ENCODE assay signal across 12 mouse cellular contexts in genomic region chr2:167415970-167416563, GRCm38 (mm10). TPM values are rescaled to one million over a fixed set of nuclear protein-coding genes. Genes with fewer than 3 reads are reported as not detected.
DNase-seq lines count a peak whose midpoint lies in the region; ATAC-seq and TF ChIP-seq lines count a peak whose summit lies in the region.
"Had no signal": no experiment of that assay in that cellular context is flagged by ENCODE, and none has a peak within 500 bp of the region (broad histone marks: within the 10 kb centered on the region; RNA-seq: fewer than 3 reads in every experiment).

No protein-coding gene starts in this region.

- H3K4me1 ChIP-seq in kidney, embryonic 14.5 days (ENCODE audit: control insufficient read depth, insufficient read depth, low read length) = no peaks in the 10 kb centered on the region
- H3K4me1 ChIP-seq in small intestine, adult 2 months (ENCODE audit: control insufficient read depth, insufficient read depth, insufficient read length, low read length) = peaks cover 20% of the 10 kb centered on the region

- DNase-seq in kidney, adult 18-20 months = peak; percentile 84
- peak; percentile 57 for DNase-seq in adrenal gland, adult 8-10 months
- peak; percentile 82 for DNase-seq in kidney, postnatal 14 days
- DNase-seq in cerebellum, postnatal 14 days = no peak
- no peak for DNase-seq in cerebellum, postnatal 10 days
- DNase-seq: layer of hippocampus, postnatal 36 days; spleen, adult 18-20 months had no signal

- H3K36me3 ChIP-seq in kidney, embryonic 14.5 days (ENCODE audit: control insufficient read depth, insufficient read depth, low read length) = no peaks in the 10 kb centered on the region
- H3K36me3 ChIP-seq in small intestine, adult 2 months (ENCODE audit: control insufficient read depth, insufficient read depth, low read length) = no peaks in the 10 kb centered on the region
- H3K36me3 ChIP-seq: hindbrain, embryonic 13.5 days; limb, embryonic 12.5 days had no signal

- no peak overlapping the region for H3K27ac ChIP-seq in kidney, embryonic 14.5 days (ENCODE audit: low read depth, low read length)
- H3K27ac ChIP-seq in small intestine, adult 2 months (ENCODE audit: insufficient read depth, low read depth, low read length) = peak overlapping the region; percentile 95
- H3K27ac ChIP-seq: hindbrain, embryonic 13.5 days; limb, embryonic 12.5 days had no signal

- ATAC-seq in kidney, embryonic 14.5 days (ENCODE audit: low FRiP score, low TSS enrichment) = no peak
- no peak for ATAC-seq in granulocyte monocyte progenitor cell, adult 5-6 weeks (replicated peaks; ENCODE audit: poor library complexity, severe bottlenecking)

- no peak overlapping the region for H3K9ac ChIP-seq in kidney, embryonic 14.5 days (ENCODE audit: low read depth, low read length)
- H3K9ac ChIP-seq: hindbrain, embryonic 13.5 days; limb, embryonic 12.5 days had no signal

- no peaks in the 10 kb centered on the region for H3K27me3 ChIP-seq in kidney, embryonic 14.5 days (ENCODE audit: control insufficient read depth, insufficient read depth, low read length)
- H3K27me3 ChIP-seq in small intestine, adult 2 months (ENCODE audit: control insufficient read depth, insufficient read depth, low read length) = no peaks in the 10 kb centered on the region
- H3K27me3 ChIP-seq: hindbrain, embryonic 13.5 days; limb, embryonic 12.5 days had no signal

- no peaks in the 10 kb centered on the region for H3K9me3 ChIP-seq in kidney, embryonic 14.5 days (ENCODE audit: control insufficient read depth, low read length)
- H3K9me3 ChIP-seq: hindbrain, embryonic 13.5 days had no signal

- peak; percentile 39; the same call in 1 of the 2 replicates for TF ChIP-seq POLR2A in small intestine, adult 2 months (IDR thresholded peaks at IDR 0.05; ENCODE audit: low read depth, low read length)

- no peak overlapping the region for H3K4me3 ChIP-seq in kidney, embryonic 14.5 days (ENCODE audit: low read length)
- no peak overlapping the region for H3K4me3 ChIP-seq in small intestine, adult 2 months (ENCODE audit: low read depth, low read length)
- H3K4me3 ChIP-seq: hindbrain, embryonic 13.5 days; limb, embryonic 12.5 days had no signal

- H3K4me2 ChIP-seq in kidney, embryonic 14.5 days (replicated peaks; ENCODE audit: low read depth, low read length) = no peak overlapping the region
- H3K4me2 ChIP-seq: hindbrain, embryonic 13.5 days; limb, embryonic 12.5 days had no signal

- 69% methylated on average over 9 of the region's 9 CpGs for WGBS in kidney, embryonic 14.5 days
- WGBS in small intestine, adult 2 months = 20% methylated on average over 9 of the region's 9 CpGs

- TF ChIP-seq CTCF in small intestine, adult 2 months (IDR thresholded peaks at IDR 0.05; ENCODE audit: extremely low read depth, insufficient read length, insufficient replicate concordance, low read depth, low read length) = no peak

RNA-seq across cellular contexts. Expression of gene Slc9a8, which starts 5.4 kb away (rescaled TPM):
- 15.3 and 28.6 TPM in 2 replicates for polyA plus RNA-seq in kidney, embryonic 14.5 days (2014; fragmentation: Nextera tagmentation; extraction: Ambion mirVana)
- total RNA-seq in adrenal gland, adult 8-10 months (2022) = 10 to 100 TPM; 39.8 to 87.3 (median 53.6) TPM
- polyA plus RNA-seq in small intestine, adult 2 months (2012; rRNA removed) = 19.8 and 34.8 TPM in 2 replicates
- total RNA-seq in granulocyte monocyte progenitor cell, adult 5-6 weeks (2014; fragmentation: Nextera tagmentation) = 39.4 and 54.4 TPM in 2 replicates
- 21.1 and 22.0 TPM in 2 replicates for total RNA-seq in granulocyte monocyte progenitor cell, adult 5-6 weeks (2017)

Comparison
In these comparisons a context has a peak if more than half of its experiments do, and no peak if none do; other contexts are left out.
1. DNase-seq: peak in kidney, adult 18-20 months (single experiment), adrenal gland, adult 8-10 months (single experiment) and kidney, postnatal 14 days (single experiment); none in cerebellum, postnatal 14 days (0 of 2) and cerebellum, postnatal 10 days (0 of 2).